Mouse (Mus musculus) liver, embryonic 14.5 days (tissue): ENCODE results near the gene Srrd. TPM values are rescaled to one million over a fixed set of nuclear protein-coding genes. Genes with fewer than 3 reads are reported as not detected.

Experiments
- ATAC-seq: fragments of 200-750 bp; cut with Nextera tagmentation; 2 replicates; pipeline ENCODE4 v1.8.0; 2017; ENCODE audit warnings: moderate number of reproducible peaks, mild to moderate bottlenecking, moderate library complexity; ENCODE audit not compliant: insufficient read depth
- DNase-seq, 3 experiments: peaks; one replicate each; pipeline ENCODE4 v3.0.0-alpha.2; 2012 to 2013; ENCODE audit warnings: low read depth in 3 of 3, low spot score in 3 of 3
- H3K27ac ChIP-seq: fragments of 300-500 bp; sonication (generic); 2 replicates; pipeline ENCODE4 v1.5.1; 2014; ENCODE audit warnings: moderate library complexity, mild to moderate bottlenecking, control low read depth, inconsistent platforms
- H3K27me3 ChIP-seq: fragments of 300-500 bp; sonication (generic); 2 replicates; pipeline ENCODE4 v1.6.1; 2014; ENCODE audit warnings: mild to moderate bottlenecking, low read length, moderate library complexity; ENCODE audit not compliant: control insufficient read depth, insufficient read depth
- H3K36me3 ChIP-seq: fragments of 300-500 bp; sonication (generic); replicated peaks from 2 replicates; pipeline ENCODE4 v1.6.1; 2014; ENCODE audit warnings: low read depth; ENCODE audit not compliant: control insufficient read depth, insufficient read depth
- H3K4me1 ChIP-seq, 2 experiments: fragments of 200-500 bp in 1 of 2; fragments of 300-500 bp in 1 of 2; sonication (generic) in 1 of 2; replicated peaks; 2 replicates each; pipeline ENCODE4 v1.6.1; 2012 to 2014; ENCODE audit warnings: antibody characterized with exemption in 1 of 2, inconsistent platforms in 1 of 2, low read length in 1 of 2; ENCODE audit not compliant: control insufficient read depth in 2 of 2, insufficient read depth in 2 of 2
- H3K4me2 ChIP-seq: fragments of 300-500 bp; sonication (generic); 2 replicates; pipeline ENCODE4 v1.6.1; 2014; ENCODE audit warnings: low read depth, mild to moderate bottlenecking, control low read depth, moderate library complexity
- H3K4me3 ChIP-seq, 2 experiments: fragments of 200-500 bp in 1 of 2; fragments of 300-500 bp in 1 of 2; sonication (generic) in 1 of 2; 2 replicates each; pipeline ENCODE4 v1.5.1; 2012 to 2014; ENCODE audit warnings: low read depth in 2 of 2, low read length in 2 of 2, mild to moderate bottlenecking in 2 of 2, control low read depth in 1 of 2, inconsistent platforms in 1 of 2, moderate library complexity in 1 of 2; ENCODE audit not compliant: insufficient read depth in 1 of 2
- H3K9ac ChIP-seq: fragments of 300-500 bp; sonication (generic); replicated peaks from 2 replicates; pipeline ENCODE4 v1.6.1; 2014; ENCODE audit warnings: mild to moderate bottlenecking, control low read depth, moderate library complexity
- H3K9me3 ChIP-seq: fragments of 300-500 bp; sonication (generic); 2 replicates; pipeline ENCODE4 v1.6.1; 2016; ENCODE audit warnings: low read length, mixed read lengths; ENCODE audit not compliant: control insufficient read depth
- CTCF ChIP-seq: IDR thresholded peaks from 2 replicates; pipeline ENCODE4 v1.5.1; 2016; ENCODE audit warnings: antibody characterized with exemption, low read depth, control low read depth
- EP300 ChIP-seq: IDR thresholded peaks from 2 replicates; pipeline ENCODE4 v1.6.1; 2016; ENCODE audit warnings: antibody characterized with exemption, low read depth
- WGBS: fragments of 180-500 bp; shearing (Covaris S2); extraction: QIAGEN DNeasy Blood & Tissue Kit; methylation state at CpG from one replicate; pipeline ENCODE4 v1.1.7; 2014; ENCODE audit not compliant: insufficient replicate concordance; 5-methylcytosine and 5-hydroxymethylcytosine counted together
- polyA plus RNA-seq, 2 experiments: library from polyadenylated mRNA; depleted of rRNA in 1 of 2; stranded (reverse) in 1 of 2; unstranded in 1 of 2; fragments of >200 nt; fragmentation: Nextera tagmentation in 1 of 2; extraction: Ambion mirVana in 1 of 2; gene quantifications; 2 replicates each; pipeline versions ENCODE4 v1.2.1 to v1.2.3; 2012 to 2014

Srrd gene
- polyA plus RNA-seq, 2 experiments: 13.3 to 16.0 TPM

DNA sequence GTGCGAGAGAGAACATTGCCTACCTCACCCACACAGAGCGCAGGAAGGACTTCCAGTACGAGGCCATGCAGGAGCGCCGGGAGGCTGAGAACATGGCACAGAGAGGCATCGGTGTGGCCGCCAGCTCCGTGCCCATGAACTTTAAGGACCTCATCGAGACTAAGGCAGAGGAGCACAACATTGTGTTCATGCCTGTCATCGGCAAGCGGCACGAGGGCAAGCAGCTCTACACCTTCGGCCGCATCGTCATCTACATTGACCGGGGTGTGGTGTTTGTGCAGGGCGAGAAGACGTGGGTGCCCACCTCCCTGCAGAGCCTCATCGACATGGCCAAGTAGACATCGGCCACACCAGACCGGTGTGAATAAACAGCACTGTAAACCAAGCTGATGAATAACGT, 5.8 kb downstream of the Srrd start:
- 88% methylated on average over 22 of the region's 22 CpGs for WGBS
- Histone ChIP-seq H3K4me1 (peaks cover 1 to 4% of the 10 kb centered on the region in 2 experiments; a peak in 3 of 4 replicates), H3K4me3 (no peak overlapping the region), H3K36me3 (peaks cover 59% of the 10 kb centered on the region), H3K9me3 (no peaks in the 10 kb centered on the region), H3K9ac (no peak overlapping the region), H3K27ac (no peak overlapping the region), H3K27me3 (no peaks in the 10 kb centered on the region), H3K4me2 (no peak overlapping the region)
- TF ChIP-seq CTCF (no peak), EP300 (no peak)
- ATAC-seq (no peak), DNase-seq (no peak)

DNA sequence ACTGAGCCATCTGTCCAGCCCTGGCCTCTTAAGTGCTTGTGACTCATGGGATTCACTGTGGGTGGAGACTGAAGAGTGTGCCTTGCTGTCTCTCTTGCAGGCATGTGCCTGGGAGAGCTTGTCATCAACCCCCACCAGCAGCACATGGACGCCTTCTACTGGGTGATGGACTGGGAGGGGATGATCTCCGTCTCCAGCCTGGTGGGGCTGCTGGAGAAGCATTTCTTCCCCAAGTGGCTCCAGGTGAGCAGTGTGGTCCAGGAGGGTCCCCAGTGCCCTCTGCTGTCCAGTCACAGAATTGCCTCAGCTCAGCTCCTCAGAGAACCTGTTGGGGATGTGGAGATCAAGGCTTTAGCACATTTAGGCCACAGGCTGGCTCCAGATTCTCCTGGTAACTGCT, 7.4 kb downstream of the Srrd start:
- H3K4me2 ChIP-seq: no peak overlapping the region
- no peak overlapping the region for H3K4me3 ChIP-seq
- H3K27me3 ChIP-seq: no peaks in the 10 kb centered on the region
- no peak overlapping the region for H3K27ac ChIP-seq
- DNase-seq (no peak), ATAC-seq (peak; percentile 30; the same call in 1 of the 2 replicates)
- H3K36me3 ChIP-seq: peaks cover 68% of the 10 kb centered on the region
- TF ChIP-seq EP300: no peak
- peak; percentile 83 for TF ChIP-seq CTCF
- H3K9ac ChIP-seq: no peak overlapping the region
- no peaks in the 10 kb centered on the region for H3K4me1 ChIP-seq
- H3K9me3 ChIP-seq: no peaks in the 10 kb centered on the region
- 28% methylated on average over 2 of the region's 2 CpGs for WGBS

DNA sequence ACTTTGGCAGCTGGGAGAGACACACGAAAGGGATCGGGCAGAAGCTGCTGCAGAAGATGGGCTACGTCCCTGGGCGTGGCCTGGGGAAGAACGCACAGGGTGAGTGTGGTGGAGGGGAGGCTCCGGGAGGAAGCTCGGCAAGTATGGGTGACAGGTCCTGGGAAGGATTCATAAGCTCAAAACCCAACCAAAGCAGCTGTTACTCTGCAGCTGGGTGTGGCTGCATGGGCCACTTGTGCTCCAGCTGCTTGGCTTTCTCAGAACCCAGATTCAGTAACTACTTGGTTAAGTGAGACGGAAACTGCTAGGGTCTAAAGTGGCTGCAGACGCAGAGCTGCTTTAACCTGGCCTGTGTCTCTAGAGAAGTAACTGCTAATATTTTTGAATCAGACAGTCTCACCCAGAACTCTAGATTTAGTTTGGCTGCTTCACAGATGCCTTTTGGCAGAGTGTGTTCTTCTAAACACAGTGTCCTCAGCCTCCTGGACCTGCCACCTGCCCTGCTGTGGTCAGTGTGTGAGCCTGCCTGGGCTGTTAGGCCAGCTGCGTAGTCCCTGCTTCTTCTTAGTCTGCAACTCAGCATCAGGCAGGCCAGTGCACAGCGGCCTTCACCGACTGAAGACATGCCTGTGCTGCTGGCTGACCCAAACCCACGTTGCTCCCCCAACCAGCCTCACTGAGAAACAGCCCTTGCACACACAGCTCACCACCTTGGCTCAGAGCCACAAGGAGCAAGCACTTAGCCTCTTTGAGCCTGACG, 12.9 kb downstream of the Srrd start:
- H3K4me2 ChIP-seq: no peak overlapping the region
- peaks cover 35% of the 10 kb centered on the region for H3K36me3 ChIP-seq
- no peak overlapping the region for H3K4me3 ChIP-seq
- WGBS: 84% methylated on average over 14 of the region's 14 CpGs
- H3K27me3 ChIP-seq: no peaks in the 10 kb centered on the region
- no peaks in the 10 kb centered on the region for H3K9me3 ChIP-seq
- no peak for DNase-seq
- no peak for TF ChIP-seq EP300
- no peak for TF ChIP-seq CTCF
- no peak overlapping the region for H3K27ac ChIP-seq
- ATAC-seq: no peak
- no peak overlapping the region for H3K9ac ChIP-seq
- peaks cover 11 to 12% of the 10 kb centered on the region in 2 experiments for H3K4me1 ChIP-seq

DNA sequence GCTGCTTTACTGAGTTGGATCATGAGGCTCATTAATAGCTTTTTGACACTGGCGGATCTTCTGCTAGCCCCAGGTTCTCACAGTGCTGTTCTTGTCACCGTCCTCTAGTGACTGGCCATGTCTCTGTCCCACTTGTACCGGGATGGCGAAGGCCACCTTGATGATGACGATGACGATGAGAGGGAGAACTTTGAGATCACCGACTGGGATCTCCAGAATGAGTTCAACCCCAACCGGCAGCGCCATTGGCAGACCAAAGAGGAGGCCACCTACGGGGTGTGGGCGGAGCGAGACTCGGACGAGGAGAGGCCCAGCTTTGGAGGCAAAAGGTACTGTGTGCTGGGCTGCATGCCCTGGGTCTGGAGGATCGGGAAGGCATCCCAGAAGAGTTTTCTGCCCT, 15.0 kb downstream of the Srrd start:
- no peak for TF ChIP-seq EP300
- no peak for TF ChIP-seq CTCF
- Histone ChIP-seq H3K9ac (no peak overlapping the region), H3K27me3 (no peaks in the 10 kb centered on the region), H3K9me3 (no peaks in the 10 kb centered on the region), H3K4me3 (no peak overlapping the region), H3K4me1 (peaks cover 18 to 20% of the 10 kb centered on the region in 2 experiments), H3K4me2 (no peak overlapping the region), H3K27ac (no peak overlapping the region), H3K36me3 (peaks cover 21% of the 10 kb centered on the region)
- ATAC-seq (no peak), DNase-seq (no peak)
- 86% methylated on average over 15 of the region's 15 CpGs for WGBS

DNA sequence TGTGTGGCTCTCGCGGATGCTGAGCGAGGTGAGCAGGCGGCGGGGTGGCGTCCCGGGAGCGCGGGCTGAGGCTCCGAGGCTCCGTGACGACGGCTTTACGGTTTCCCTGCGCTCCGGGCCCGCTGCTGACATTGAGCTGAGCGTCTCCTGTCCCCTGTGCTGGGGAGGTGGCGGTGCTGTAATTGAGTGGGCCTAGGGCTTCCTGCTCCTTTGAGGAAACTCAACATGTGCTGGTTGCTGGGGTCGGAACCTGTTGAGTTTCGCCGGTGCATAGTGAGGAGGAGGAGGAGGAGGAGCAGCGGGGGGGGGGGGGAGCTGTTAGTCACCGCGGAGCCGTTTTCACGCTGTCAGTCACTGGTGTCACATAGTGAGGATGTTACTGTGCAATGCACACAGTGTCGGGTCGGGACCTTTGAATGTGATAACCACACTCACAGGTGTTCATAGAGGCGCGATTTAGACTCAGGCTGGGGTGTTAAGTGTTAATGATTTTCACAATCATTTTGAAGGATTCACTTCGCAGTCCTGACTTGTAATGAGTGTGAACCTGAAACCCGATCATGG, 16.3 kb downstream of the Srrd start:
- peak overlapping the region; percentile 81 to 96 for H3K4me3 ChIP-seq
- peak overlapping the region; percentile 81 for H3K9ac ChIP-seq
- under 1% methylated on average over 32 of the region's 33 CpGs for WGBS
- no peaks in the 10 kb centered on the region for H3K9me3 ChIP-seq
- H3K27ac ChIP-seq: 0 out of 2 replicates have a peak overlapping the region, but pooled peaks have one; percentile 22
- H3K4me2 ChIP-seq: peak overlapping the region; percentile 78
- TF ChIP-seq EP300 (no peak), CTCF (no peak)
- ATAC-seq (peak; percentile 19), DNase-seq (no peak)
- H3K27me3 ChIP-seq: no peaks in the 10 kb centered on the region
- H3K4me1 ChIP-seq: peaks cover 18 to 20% of the 10 kb centered on the region in 2 experiments
- H3K36me3 ChIP-seq: peaks cover 9% of the 10 kb centered on the region
